Mouse (Mus musculus) kidney, embryonic 16.5 days (tissue): Measurements from ENCODE around the gene Csta1. TPM values are rescaled to one million over a fixed set of nuclear protein-coding genes. Genes with fewer than 3 reads are reported as not detected.
"Not testable (repeated sequence)": the region's sequence is repeated elsewhere in the genome, so short reads cannot be mapped to it uniquely, and the experiment has no call there.

Source experiments
- ATAC-seq: fragments of 200-750 bp; cut with Nextera tagmentation; 2 replicates; pipeline ENCODE4 v1.8.0; 2017; ENCODE audit warnings: moderate TSS enrichment; ENCODE audit not compliant: low FRiP score, low TSS enrichment
- H3K27ac ChIP-seq: fragments of 300-500 bp; sonication (generic); 2 replicates; pipeline ENCODE4 v1.5.1; 2014; ENCODE audit warnings: low read length
- H3K27me3 ChIP-seq: fragments of 300-500 bp; sonication (generic); 2 replicates; pipeline ENCODE4 v1.6.1; 2014; ENCODE audit warnings: low read length, control low read depth, mixed read lengths; ENCODE audit not compliant: insufficient read depth
- H3K36me3 ChIP-seq: fragments of 300-500 bp; sonication (generic); 2 replicates; pipeline ENCODE4 v1.6.1; 2014; ENCODE audit warnings: low read length, control low read depth, mixed read lengths; ENCODE audit not compliant: insufficient read depth
- H3K4me1 ChIP-seq: fragments of 300-500 bp; sonication (generic); 2 replicates; pipeline ENCODE4 v1.6.1; 2014; ENCODE audit warnings: low read length, control low read depth, mixed read lengths; ENCODE audit not compliant: insufficient read depth
- H3K4me2 ChIP-seq: fragments of 300-500 bp; sonication (generic); replicated peaks from 2 replicates; pipeline ENCODE4 v1.6.1; 2014; ENCODE audit warnings: low read depth, low read length
- H3K4me3 ChIP-seq: fragments of 300-500 bp; sonication (generic); 2 replicates; pipeline ENCODE4 v1.5.1; 2014; ENCODE audit warnings: mild to moderate bottlenecking, low read length
- H3K9ac ChIP-seq: fragments of 300-500 bp; sonication (generic); replicated peaks from 2 replicates; pipeline ENCODE4 v1.6.1; 2014; ENCODE audit warnings: low read length
- H3K9me3 ChIP-seq: fragments of 300-500 bp; sonication (generic); 2 replicates; pipeline ENCODE4 v1.6.1; 2016; ENCODE audit warnings: low read length, control low read depth
- WGBS: fragments of 180-500 bp; shearing (Covaris S2); extraction: QIAGEN DNeasy Blood & Tissue Kit; methylation state at CpG from one replicate; pipeline ENCODE4 v1.1.7; 2014; 5-methylcytosine and 5-hydroxymethylcytosine counted together
- polyA plus RNA-seq: library from polyadenylated mRNA; unstranded; fragments of >200 nt; fragmentation: Nextera tagmentation; extraction: Ambion mirVana; gene quantifications from 2 replicates; pipeline ENCODE4 v1.2.1, GENCODE M21; 2015

Csta1 gene
- polyA plus RNA-seq, result 0.05 and 0.12 TPM in 2 replicates

- Histone ChIP-seq H3K27me3 (no peaks in the 10 kb centered on the region), H3K9me3 (no peaks in the 10 kb centered on the region), H3K4me3 (no peak within 1 kb of the TSS), H3K36me3 (no peaks in the 10 kb centered on the region), H3K4me1 (no peaks in the 10 kb centered on the region), H3K4me2 (no peak within 1 kb of the TSS), H3K9ac (no peak within 1 kb of the TSS), H3K27ac (no peak within 1 kb of the TSS)
- no peak for ATAC-seq
- whole genome bisulfite sequencing, result 82% methylated on average over 1 of the region's 1 CpGs
These were observed at the start of gene Csta1 for GRCm38 (mm10) chr16:36131141-36131540. Gene Csta1, minus strand, starts transcription at chr16:36131241.

DNA sequence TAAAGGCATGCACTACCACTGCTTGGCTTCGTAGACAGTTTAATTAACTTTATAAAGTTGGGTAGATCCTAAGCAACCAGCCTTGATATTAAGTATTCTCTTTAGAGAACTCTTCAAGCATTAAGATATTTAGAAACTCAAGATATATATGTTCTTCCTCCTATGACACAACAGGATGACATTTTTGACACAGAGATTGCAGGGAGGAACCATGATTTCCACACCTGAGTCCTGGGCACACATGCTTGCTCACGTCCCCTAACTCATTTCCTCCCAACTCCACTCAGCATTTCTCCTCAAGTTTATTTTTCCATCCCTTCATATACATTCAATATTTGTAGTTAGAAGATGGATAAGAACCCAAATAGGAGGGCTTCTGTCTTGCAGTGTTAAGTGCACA is 48.9 kb upstream of the Csta1 start:
- no peak overlapping the region for H3K4me3 ChIP-seq
- H3K27ac ChIP-seq, result no peak overlapping the region
- ATAC-seq, result no peak
- no peaks in the 10 kb centered on the region for H3K27me3 ChIP-seq
- no peak overlapping the region for H3K4me2 ChIP-seq
- no peaks in the 10 kb centered on the region for H3K4me1 ChIP-seq
- H3K9ac ChIP-seq, result no peak overlapping the region
- WGBS, result 79% methylated on average over 2 of the region's 2 CpGs
- no peaks in the 10 kb centered on the region; the same call in 1 of the 2 replicates for H3K9me3 ChIP-seq
- no peaks in the 10 kb centered on the region for H3K36me3 ChIP-seq

DNA sequence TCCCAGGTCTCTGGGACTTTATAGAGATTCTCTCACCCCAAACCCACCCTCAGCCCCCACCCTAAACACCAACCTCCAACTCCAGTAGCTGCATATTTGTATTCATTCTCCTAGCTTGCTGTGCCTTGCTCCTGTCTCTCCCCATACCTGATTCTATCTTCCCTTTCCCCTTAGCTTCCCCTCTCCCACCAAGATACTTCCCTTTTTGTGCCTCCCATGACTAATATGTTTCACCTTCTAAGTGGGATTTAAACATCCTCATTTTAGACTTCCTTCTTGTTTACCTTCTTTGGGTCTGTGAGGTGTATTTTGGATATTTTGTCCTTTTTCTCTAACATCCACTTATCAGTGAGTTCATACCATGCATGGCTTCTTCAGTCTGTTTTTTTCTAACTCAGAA is 45.1 kb upstream of the Csta1 start:
- Histone ChIP-seq H3K27ac (no peak overlapping the region), H3K27me3 (no peaks in the 10 kb centered on the region), H3K4me1 (no peaks in the 10 kb centered on the region), H3K9ac (no peak overlapping the region), H3K4me3 (no peak overlapping the region), H3K9me3 (no peaks in the 10 kb centered on the region; the same call in 1 of the 2 replicates), H3K4me2 (no peak overlapping the region), H3K36me3 (no peaks in the 10 kb centered on the region)
- ATAC-seq, result no peak

DNA sequence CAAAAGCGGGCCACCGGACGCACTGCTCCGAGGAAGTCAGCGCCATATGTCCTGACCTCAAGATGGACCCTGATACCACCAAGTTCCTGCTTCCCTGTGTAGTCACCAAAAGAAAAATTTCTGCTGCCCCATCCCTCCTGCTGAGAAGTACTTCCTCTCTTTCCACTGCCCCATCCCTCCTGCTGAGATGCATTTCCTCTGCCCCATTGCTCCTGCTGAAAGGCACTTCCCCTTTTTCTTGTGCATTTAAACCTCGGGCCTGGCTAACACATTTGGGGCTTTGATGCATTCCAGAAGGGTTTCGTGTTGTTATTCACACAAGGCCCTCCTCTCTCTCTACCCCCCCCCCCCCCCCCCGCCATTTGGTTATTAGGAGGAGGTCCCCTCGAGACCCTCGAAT is 36.8 kb upstream of the Csta1 start:
- H3K4me2 ChIP-seq, H3K4me3 ChIP-seq, H3K4me1 ChIP-seq, H3K9ac ChIP-seq, H3K27me3 ChIP-seq, ATAC-seq, H3K27ac ChIP-seq, H3K36me3 ChIP-seq, H3K9me3 ChIP-seq: not testable (repeated sequence)
- WGBS, result 90% methylated on average over 9 of the region's 10 CpGs

- no peak for ATAC-seq
- Histone ChIP-seq H3K27ac (no peak within 1 kb of the TSS), H3K4me3 (no peak within 1 kb of the TSS), H3K9me3 (no peaks in the 10 kb centered on the region), H3K9ac (no peak within 1 kb of the TSS), H3K36me3 (no peaks in the 10 kb centered on the region), H3K27me3 (no peaks in the 10 kb centered on the region), H3K4me2 (no peak within 1 kb of the TSS), H3K4me1 (no peaks in the 10 kb centered on the region)
These were observed 25.4 kb upstream of the Csta1 start, which contains the start of gene Stfa2l1 for GRCm38 (mm10) chr16:36156402-36156975. Gene Stfa2l1, plus strand, starts transcription at chr16:36156811.

DNA sequence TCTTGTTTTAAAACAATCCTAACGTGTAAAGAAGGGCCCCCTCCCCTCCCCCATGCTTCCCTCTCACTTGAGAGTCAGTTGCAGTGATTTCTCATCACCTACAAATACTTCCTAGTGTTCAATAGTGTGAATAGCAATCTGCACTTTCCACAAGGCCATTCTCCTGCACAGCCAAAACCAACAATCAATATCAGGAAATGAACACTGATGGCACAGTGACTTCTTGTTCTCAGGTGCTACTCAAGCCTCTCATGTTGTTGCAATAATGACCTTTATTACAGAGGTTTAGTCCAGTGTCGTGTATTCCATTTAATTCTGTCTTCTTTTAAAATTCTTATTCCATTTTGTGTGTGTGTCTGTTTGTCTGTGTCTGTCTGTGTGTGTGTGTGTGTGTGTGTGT is 7.2 kb upstream of the Csta1 start:
- no peaks in the 10 kb centered on the region for H3K4me1 ChIP-seq
- no peak overlapping the region for H3K4me3 ChIP-seq
- no peak overlapping the region for H3K27ac ChIP-seq
- no peak for ATAC-seq
- H3K9me3 ChIP-seq, result no peaks in the 10 kb centered on the region
- H3K36me3 ChIP-seq, result no peaks in the 10 kb centered on the region
- H3K9ac ChIP-seq, result no peak overlapping the region
- no peak overlapping the region for H3K4me2 ChIP-seq
- H3K27me3 ChIP-seq, result no peaks in the 10 kb centered on the region
- WGBS, result 75% methylated on average over 2 of the region's 2 CpGs

GRCm38 (mm10) chr16:36128092-36128491 is 2.9 kb downstream of the Csta1 start:
- peak; percentile 57; the same call in 1 of the 2 replicates for ATAC-seq
- no peaks in the 10 kb centered on the region for H3K27me3 ChIP-seq
- H3K9ac ChIP-seq, result no peak overlapping the region
- H3K4me2 ChIP-seq, result no peak overlapping the region
- H3K4me1 ChIP-seq, result no peaks in the 10 kb centered on the region
- WGBS, result 60% methylated on average over 7 of the region's 7 CpGs
- no peaks in the 10 kb centered on the region for H3K9me3 ChIP-seq
- H3K27ac ChIP-seq, result no peak overlapping the region
- H3K4me3 ChIP-seq, result no peak overlapping the region
- H3K36me3 ChIP-seq, result no peaks in the 10 kb centered on the region

DNA sequence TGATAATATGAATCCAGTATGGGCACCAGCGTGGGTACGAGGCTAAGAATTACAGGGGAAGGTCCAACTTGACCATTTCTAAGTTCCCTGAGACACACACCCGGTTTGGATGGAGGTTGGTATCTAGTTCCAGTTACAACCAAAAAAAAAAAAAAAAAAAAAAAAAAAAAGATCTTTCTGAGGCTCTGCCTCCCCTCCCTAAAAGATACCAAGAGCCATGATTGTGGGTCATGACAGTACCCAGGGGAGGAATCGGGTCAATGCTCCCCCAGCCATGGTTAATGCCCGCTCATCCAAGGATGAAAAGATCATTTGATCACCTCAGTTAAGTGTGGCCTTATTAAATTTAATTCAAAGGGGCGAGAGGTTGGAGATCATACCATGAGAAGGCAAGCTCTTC is 15.3 kb downstream of the Csta1 start:
- H3K4me2 ChIP-seq, H3K9ac ChIP-seq, ATAC-seq, H3K27ac ChIP-seq, H3K9me3 ChIP-seq, H3K4me3 ChIP-seq, H3K4me1 ChIP-seq, H3K36me3 ChIP-seq, H3K27me3 ChIP-seq: not testable (repeated sequence)
- WGBS, result 91% methylated on average over 6 of the region's 6 CpGs

DNA sequence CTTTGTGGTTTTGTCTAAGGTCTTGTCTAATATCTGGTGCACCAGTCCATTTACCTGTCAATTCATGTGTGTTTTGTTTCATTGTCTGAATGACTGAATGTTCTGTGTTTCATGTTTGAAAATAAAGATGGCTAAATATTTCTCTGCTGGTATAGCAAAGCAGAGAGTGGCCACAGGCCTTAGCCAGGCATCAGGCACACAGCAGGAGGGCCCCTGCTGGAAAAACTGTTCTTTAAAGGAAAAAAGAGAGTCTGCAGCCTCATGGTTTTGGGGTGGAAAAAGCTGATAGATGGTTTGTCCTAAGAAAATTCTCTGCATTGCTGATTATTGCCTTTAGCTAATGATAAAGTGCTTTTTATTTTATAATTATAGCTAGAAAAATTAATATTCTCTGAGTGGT is 19.6 kb downstream of the Csta1 start:
- H3K4me1 ChIP-seq, ATAC-seq, H3K9ac ChIP-seq, H3K9me3 ChIP-seq, H3K27ac ChIP-seq, H3K4me3 ChIP-seq, H3K27me3 ChIP-seq, H3K4me2 ChIP-seq, H3K36me3 ChIP-seq: not testable (repeated sequence)

DNA sequence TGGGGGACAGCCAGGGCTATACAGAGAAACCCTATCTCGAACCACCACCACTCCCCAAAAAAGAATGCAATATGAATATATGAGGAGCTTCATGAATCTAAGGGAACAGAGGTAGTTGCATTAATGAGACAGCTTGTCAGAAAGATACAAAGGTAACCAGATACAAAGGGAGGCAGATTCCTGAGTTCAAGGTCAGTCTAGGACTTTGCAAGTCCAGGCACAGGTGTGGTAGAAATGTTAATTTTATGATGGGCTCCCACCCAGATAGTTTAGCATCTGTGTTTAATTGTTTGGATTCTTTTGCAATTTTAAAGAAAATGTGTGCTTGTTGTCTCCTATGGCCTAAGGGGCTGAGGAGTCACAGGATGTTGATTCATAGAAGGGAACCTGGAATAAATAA is 28.8 kb downstream of the Csta1 start:
- H3K9ac ChIP-seq, result no peak overlapping the region
- 86% methylated on average over 1 of the region's 1 CpGs for WGBS
- H3K4me3 ChIP-seq, result no peak overlapping the region
- no peak for ATAC-seq
- peaks cover 4% of the 10 kb centered on the region; the same call in 1 of the 2 replicates for H3K9me3 ChIP-seq
- no peak overlapping the region for H3K27ac ChIP-seq
- H3K4me2 ChIP-seq, result no peak overlapping the region
- no peaks in the 10 kb centered on the region for H3K4me1 ChIP-seq
- no peaks in the 10 kb centered on the region for H3K27me3 ChIP-seq
- no peaks in the 10 kb centered on the region for H3K36me3 ChIP-seq
